Mouse (Mus musculus): ENCODE results near the gene Gm47429.
"Not testable (repeated sequence)": the region's sequence is repeated elsewhere in the genome, so short reads cannot be mapped to it uniquely, and the experiment has no call there.

The Gm47429 gene

DNA sequence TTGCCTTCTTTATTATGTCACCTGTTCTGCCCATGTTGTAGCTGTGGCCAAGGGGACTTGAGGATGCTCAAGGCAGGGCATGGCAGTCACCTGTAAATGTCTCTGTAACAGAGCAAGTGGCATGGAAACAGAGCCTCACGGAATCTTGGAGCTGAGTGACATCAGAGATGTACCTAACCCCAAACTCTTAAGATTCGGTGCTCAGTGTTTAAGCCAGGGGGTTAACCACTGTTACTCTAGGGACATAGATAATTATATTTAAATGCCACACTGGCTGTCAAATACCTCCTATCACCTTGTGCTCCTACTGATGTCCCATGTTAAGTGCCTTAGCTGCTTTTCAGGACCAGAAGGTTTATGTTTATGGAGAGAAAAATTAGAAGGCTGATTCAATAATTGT lies at the start of gene Gm47429:
Gene Gm47429 (minus strand): TSS at position 101 of the 400 bp plus-strand sequence.
- no peak for DNase-seq (ENCODE audit: low spot score)

DNA sequence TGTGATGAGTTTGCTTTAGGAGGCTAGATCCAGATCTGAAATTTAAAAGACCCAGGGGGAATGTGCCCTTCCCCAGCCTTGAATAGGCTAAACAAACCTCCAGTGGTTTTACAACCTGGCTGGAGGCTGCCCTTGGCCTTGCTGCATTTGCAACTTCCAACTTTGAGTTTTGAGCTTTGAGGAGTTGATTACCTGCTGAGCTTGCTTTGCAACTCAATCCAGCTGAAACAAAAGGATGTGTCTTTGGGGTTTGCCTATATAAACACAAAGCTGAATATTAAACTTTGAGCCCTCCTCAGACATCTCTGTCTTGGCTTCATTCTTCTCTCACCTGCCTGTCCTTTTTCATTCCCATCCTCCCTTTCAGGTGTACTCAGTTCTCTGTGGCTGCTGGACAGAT lies 44.8 kb upstream of the Gm47429 start:
- not testable (repeated sequence) for DNase-seq (ENCODE audit: low spot score)

DNA sequence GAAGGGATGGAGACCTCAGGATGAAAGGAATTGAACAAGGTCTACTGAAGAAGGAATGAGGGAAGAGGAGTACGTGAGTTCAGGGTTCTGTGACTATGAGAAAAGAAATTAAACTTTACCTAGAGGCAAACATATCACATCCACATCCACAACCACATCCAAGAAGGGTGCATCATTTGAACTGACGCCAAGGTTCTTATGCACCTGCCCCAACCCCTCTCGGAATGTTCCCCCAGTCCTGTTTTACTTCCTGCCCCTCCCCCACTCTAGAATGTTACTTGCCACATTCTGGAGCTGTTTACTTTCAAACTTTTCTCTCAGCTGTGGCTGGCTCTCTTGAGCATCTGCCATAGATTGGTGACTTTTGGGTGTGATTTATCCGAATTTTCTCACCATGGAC lies 23.3 kb upstream of the Gm47429 start, which contains the start of gene Nutm2:
Gene Nutm2 (plus strand): TSS at position 301 of the 400 bp plus-strand sequence.
- DNase-seq (ENCODE audit: low spot score): no peak

DNA sequence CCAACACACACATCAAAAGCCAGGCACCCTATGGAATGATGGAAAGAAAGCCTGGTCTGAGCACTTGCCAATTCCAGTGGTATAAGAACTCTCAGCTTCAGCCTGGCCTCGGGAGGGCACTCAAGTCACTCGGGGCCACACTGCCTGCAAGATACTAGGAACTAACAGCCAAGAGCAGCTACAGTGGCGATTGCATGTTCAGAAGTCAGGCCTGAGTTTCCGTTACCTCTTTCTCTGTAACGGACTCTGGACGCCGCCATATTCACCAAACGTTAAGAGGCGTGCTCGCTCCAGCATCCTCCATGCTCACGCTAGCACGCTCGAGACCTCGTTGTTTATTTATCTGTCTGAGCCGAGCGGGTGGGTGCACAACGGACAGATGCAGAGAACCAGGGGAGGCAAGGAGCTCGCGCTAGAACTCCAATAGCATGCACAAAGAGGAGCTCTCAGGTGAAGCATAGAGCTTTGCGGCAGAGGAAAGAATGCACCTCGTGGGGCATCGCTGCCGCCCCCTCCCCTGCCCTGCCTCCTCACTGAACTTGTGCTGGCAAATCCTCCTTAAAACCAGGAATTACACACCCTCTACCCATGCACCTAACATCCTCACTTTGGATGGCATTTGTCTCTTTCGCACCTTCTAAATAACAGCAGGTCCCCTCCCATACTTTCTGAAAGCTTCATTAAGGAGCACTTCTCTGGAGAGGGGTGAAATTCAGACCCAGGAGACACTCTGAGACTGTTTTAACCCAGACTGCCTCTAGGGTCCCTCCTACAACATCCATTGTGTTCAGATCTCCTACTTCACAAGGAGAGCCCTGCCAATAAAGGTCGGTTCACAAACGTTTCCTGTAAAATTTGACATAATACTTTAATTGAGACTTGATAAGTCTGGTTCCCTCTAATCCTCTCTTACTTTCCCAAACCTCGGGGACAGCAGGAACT lies 21.2 kb upstream of the Gm47429 start:
- DNase-seq (ENCODE audit: low spot score): no peak

DNA sequence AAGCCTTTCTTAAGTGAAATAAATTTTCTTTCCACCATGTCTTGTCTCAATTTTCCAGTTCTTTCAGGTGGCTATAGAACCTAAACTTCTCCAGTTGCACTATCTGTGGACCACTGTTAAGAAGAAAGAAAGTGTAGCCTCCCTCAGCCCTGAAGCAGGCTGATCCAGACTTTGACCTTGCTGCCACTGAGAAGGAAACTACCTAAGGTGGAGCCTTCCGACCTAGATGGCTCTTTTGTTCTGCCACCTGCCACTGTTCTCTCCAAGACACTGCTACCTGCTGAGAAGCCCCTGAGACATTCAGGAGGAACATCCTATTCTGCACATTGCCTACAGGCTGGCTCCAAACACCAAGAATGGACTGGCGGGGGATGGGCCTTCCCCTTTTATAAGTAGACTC lies 16.7 kb upstream of the Gm47429 start:
- DNase-seq (ENCODE audit: low spot score): not testable (repeated sequence)

DNA sequence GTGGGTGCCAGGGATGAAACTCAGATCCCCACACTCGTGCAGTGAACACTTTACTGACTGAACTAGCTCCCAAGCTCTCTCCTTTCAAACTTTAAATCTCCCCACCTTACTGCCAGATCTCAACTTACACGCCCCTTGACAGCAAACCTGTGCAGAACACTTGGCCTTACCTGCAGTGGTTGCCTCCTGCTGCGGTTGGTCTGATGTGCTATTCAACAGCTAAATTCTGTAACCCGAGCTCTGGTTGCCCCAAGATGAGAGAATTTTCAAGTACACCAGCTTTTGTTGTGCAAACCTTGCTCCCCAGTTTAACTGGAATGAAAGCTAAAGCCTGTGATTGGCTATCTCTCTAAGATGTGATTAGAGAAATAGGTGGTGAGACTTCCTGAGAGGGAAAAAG lies 9.7 kb upstream of the Gm47429 start:
- DNase-seq (ENCODE audit: low spot score): no peak

GRCm38 (mm10) chr13:50452266-50452665 lies 8.6 kb upstream of the Gm47429 start:
- DNase-seq (ENCODE audit: low spot score): not testable (repeated sequence)

GRCm38 (mm10) chr13:50445261-50445660 lies 1.5 kb upstream of the Gm47429 start:
- no peak for DNase-seq (ENCODE audit: low spot score)

GRCm38 (mm10) chr13:50426686-50427085 lies 17.0 kb downstream of the Gm47429 start:
- DNase-seq (ENCODE audit: low spot score): no peak

DNA sequence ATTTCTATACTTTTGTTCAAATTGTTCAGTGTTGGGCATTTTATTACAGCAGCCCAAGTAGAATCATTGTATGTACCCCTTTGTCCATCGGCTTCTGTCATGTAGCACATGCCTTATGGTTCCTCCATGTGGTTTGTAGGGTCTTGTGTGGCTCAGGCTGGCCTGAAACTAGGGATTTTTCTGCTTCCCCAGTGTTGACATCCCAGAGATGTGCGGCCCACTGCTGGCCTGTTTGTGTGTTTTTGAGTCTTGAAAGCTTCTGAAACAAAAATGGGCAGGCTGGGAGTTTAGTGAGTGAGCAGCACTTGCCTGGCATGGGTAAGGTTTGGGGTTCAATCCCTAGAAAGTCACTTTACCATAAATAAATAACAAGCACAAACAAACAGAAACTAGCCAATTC lies 19.2 kb downstream of the Gm47429 start:
- DNase-seq (ENCODE audit: low spot score): no peak

DNA sequence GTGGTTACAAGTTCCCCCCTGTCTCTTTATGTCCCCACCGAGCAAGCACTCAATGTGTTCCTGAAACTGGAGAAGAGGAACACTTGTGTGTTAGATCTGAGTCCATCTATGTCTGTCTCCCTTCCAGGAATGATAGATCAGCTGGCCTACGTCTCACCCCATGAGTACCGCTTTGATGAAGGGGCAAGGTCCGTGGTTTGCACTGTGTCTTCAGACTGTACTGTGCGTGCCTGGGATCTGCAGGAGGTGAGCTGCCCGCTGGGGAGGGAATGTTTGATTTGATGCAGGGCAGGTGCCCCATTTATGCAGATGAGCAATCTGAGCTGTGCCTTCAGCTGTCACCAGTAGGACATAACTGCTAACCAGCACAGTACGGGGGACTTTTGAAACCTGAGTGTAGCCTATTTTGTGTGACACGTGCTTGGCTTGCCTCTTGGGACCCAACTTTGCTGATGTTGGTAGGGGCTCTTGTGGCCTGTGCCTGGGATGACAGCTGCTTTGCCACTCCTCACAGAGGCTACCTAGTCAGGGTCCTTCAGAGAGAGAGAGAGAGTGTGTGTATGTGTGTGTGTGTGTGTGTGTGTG lies 20.0 kb downstream of the Gm47429 start:
- no peak for DNase-seq (ENCODE audit: low spot score)

- DNase-seq (ENCODE audit: low spot score): no peak
Observed at GRCm38 (mm10) chr13:50418421-50418820, 25.3 kb downstream of the Gm47429 start.

DNA sequence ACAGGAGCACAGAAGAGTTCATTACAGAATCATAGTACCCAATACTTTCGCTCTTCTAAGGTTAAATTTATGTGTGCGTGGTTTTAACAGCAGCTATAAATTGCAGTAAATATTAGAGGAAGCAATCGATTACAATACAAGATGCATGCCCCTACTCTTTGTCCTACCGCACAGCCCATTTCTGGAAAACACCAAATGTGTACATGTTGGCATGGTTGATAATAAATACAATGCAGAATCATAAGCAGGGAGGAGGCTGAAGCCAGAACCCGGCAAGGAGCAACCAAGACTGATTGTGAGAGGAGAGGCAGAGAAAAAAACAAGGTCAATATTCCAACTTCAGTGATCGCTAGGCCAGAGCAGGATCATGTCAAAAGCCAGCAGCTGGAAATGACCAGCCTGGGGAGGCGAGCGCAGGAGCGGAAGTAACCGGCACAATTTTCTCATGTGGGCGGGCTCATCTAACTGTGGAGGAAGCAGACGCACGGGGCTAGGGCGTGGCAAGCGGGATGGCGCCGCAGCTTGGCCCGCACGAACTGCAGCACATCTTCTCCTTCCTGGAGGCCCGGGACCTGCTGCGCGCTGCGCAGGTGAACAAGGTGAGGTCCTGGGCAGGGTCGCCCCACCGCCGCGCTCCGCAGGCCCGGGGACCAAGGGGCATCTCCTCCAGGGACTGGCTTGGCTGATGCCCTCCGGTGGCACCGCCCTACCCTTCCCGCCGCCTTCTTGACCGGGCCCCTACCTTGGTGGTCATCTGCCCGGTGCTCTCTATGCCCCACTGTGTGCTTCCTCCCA lies 26.1 kb downstream of the Gm47429 start, which contains the start of gene Fbxw17:
Gene Fbxw17 (plus strand): TSS at position 476 of the 795 bp plus-strand sequence.
- peak; percentile 65 for DNase-seq (ENCODE audit: low spot score)

Data from ovary, postnatal 14 days (tissue).